Mouse (Mus musculus): ENCODE measurements at regions not wholly inside any gene's neighbourhood (a gene's known extent, or its start where the extent isn't known, plus 50 kb on each side); places are given as distances from the start of the nearest gene placed in this dataset.

DNA sequence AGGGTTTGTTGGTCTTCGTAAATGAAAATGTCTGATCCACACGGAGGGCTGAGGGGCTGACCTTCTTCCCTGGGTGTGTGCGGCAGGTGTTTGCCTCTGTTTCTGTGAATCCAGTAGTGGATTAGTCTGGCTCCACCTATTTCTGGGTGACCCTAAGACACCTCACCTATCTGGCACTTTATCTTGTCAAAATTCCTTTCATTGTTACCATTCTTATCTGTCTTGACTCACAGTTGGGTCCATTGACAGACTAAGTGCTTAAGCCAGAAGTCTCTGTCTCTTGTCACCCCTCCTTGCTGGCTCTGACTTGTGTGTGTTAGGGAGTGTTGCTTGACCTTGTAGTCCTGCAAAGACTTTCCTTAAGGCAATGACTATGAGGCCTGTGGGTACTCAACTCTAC is 178.1 kb downstream of the Gm19410 start:
- Histone ChIP-seq H3K36me3 (no peaks in the 10 kb centered on the region), H3K27ac (no peak overlapping the region), H3K27me3 (no peaks in the 10 kb centered on the region), H3K4me2 (no peak overlapping the region), H3K4me3 (no peak overlapping the region), H3K4me1 (replicated peaks) (peaks cover 5% of the 10 kb centered on the region; the same call in 1 of the 2 replicates), H3K9ac (no peak overlapping the region), H3K9me3 (no peaks in the 10 kb centered on the region)
- no peak for ATAC-seq (ENCODE audit: low FRiP score)
- 90% methylated on average over 3 of the region's 3 CpGs for WGBS

DNA sequence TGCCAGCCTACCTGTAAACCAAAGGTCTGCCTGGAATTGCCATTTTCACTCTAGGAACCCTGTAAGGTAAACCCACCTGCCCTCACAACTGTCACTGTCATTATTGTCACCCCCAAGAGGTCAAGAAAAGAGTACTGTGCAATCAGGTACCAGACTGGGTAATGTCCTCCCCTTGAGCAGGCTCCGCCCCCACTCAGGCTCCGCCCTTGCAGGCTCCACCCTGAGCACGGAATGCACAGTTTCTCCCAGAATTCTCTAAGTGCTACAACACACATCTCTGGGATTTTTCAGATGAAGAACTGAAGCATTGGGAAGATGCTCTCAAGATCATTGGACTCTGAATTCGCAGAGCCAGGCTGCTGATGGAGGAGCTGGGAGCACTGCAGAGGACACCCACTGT is 178.9 kb downstream of the Gm19410 start:
- Histone ChIP-seq H3K9ac (no peak overlapping the region), H3K4me1 (replicated peaks) (peaks cover 5% of the 10 kb centered on the region; the same call in 1 of the 2 replicates), H3K27ac (no peak overlapping the region), H3K4me2 (no peak overlapping the region), H3K27me3 (no peaks in the 10 kb centered on the region), H3K36me3 (no peaks in the 10 kb centered on the region), H3K4me3 (no peak overlapping the region), H3K9me3 (no peaks in the 10 kb centered on the region)
- ATAC-seq (ENCODE audit: low FRiP score), result no peak
- WGBS, result 84% methylated on average over 4 of the region's 4 CpGs

DNA sequence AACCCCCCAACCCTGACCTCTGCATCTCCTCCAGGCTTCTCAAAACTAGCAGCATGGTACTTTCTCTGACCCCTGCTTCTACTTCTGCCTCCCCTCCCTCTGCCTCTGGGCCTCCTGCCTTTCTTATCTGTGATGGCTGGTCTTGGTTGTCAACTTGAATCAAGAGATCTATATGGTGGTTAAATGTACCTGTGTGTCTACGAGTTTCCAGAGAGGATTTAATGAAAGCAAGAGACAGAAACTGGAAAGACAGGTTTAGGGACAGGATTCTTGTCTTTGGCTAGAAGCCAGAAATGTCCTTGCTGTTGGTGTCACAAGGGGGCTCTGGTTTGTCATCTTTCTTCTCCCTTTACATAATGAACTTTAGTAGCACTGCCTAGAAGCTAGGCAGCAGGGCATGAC is 180.9 kb downstream of the Gm19410 start:
- Histone ChIP-seq H3K9ac (no peak overlapping the region), H3K9me3 (no peaks in the 10 kb centered on the region), H3K4me2 (no peak overlapping the region), H3K27me3 (no peaks in the 10 kb centered on the region), H3K27ac (no peak overlapping the region), H3K4me3 (no peak overlapping the region), H3K36me3 (no peaks in the 10 kb centered on the region), H3K4me1 (replicated peaks) (peaks cover 5% of the 10 kb centered on the region; the same call in 1 of the 2 replicates)
- WGBS, result 51% methylated on average over 1 of the region's 1 CpGs
- ATAC-seq (ENCODE audit: low FRiP score), result no peak

DNA sequence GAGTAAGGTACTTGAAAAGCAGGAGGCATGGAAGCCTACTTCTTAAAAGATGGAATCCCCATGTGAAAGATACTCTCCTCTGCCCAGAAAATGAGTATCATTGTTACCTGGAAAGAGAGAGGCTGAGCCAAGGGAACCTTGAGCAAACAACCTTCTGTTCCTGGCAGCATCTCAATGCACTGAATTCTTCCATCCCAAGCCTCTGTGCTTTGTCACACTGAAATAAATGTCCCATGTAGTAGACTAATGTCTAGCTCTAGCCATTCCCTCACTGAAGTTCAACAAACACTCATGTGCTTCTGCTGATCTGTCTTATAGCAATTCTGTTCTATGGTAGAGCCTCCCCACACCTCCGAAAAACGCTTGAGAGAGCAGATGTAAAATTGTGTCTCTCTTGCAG is 182.6 kb downstream of the Gm19410 start:
- H3K4me1 ChIP-seq (replicated peaks), result peaks cover 5% of the 10 kb centered on the region; the same call in 1 of the 2 replicates
- H3K36me3 ChIP-seq, result no peaks in the 10 kb centered on the region
- no peak for ATAC-seq (ENCODE audit: low FRiP score)
- no peaks in the 10 kb centered on the region for H3K27me3 ChIP-seq
- H3K4me3 ChIP-seq, result no peak overlapping the region
- no peak overlapping the region for H3K9ac ChIP-seq
- 92% methylated on average over 2 of the region's 2 CpGs for WGBS
- no peak overlapping the region for H3K27ac ChIP-seq
- H3K4me2 ChIP-seq, result no peak overlapping the region
- H3K9me3 ChIP-seq, result no peaks in the 10 kb centered on the region

DNA sequence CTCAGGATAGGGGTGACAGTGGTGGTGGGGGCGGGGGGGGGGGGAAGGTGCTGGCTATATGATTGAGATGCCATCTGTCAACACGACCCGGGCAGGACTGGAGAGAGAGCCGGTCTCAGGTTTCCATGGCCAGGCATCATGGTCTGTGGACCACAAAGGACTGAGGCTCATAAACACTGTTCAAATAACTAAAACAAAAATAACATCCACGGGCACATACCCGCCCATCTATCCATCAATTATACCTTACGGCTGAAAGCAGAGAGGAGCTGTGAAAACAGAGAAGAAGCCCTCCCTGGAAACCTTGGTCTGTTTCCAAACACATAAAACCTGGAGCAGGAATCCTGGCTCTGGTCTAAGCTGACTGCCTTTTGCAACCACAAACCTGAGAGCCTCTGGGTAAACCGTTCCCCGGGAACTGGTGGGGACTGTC is 183.2 kb downstream of the Gm19410 start:
- Histone ChIP-seq H3K4me3 (no peak overlapping the region), H3K36me3 (no peaks in the 10 kb centered on the region), H3K9me3 (no peaks in the 10 kb centered on the region), H3K27me3 (no peaks in the 10 kb centered on the region), H3K4me1 (replicated peaks) (peaks cover 5% of the 10 kb centered on the region; the same call in 1 of the 2 replicates), H3K27ac (0 out of 2 replicates have a peak overlapping the region, but pooled peaks have one; percentile 8), H3K9ac (no peak overlapping the region), H3K4me2 (no peak overlapping the region)
- peak; percentile 57; the same call in 1 of the 2 replicates for ATAC-seq (ENCODE audit: low FRiP score)
- 53% methylated on average over 9 of the region's 9 CpGs for WGBS

DNA sequence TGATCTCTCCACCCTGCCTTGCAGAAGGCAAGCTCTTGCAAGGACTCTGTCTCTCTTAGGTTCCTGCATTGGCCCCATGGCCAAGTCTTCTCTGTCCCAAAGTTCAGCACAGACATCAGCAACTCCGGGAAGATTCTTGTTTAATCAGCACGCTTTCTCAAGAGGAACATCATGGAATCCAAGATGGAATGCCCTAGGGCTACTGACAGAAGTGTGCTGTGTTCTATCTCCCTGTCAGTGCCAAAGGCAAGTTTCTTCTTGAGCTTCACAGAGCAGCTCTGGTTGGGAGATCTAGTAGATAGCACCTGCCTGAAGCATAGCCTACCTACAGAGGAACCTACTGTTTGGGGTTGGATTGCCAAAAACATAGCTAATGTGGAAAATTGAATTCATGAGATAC is 189.9 kb downstream of the Gm19410 start:
- 91% methylated on average over 2 of the region's 2 CpGs for WGBS
- Histone ChIP-seq H3K4me2 (no peak overlapping the region), H3K4me1 (replicated peaks) (peaks cover 12% of the 10 kb centered on the region), H3K27me3 (no peaks in the 10 kb centered on the region), H3K27ac (no peak overlapping the region), H3K9ac (no peak overlapping the region), H3K9me3 (no peaks in the 10 kb centered on the region), H3K36me3 (no peaks in the 10 kb centered on the region), H3K4me3 (no peak overlapping the region)
- no peak for ATAC-seq (ENCODE audit: low FRiP score)

DNA sequence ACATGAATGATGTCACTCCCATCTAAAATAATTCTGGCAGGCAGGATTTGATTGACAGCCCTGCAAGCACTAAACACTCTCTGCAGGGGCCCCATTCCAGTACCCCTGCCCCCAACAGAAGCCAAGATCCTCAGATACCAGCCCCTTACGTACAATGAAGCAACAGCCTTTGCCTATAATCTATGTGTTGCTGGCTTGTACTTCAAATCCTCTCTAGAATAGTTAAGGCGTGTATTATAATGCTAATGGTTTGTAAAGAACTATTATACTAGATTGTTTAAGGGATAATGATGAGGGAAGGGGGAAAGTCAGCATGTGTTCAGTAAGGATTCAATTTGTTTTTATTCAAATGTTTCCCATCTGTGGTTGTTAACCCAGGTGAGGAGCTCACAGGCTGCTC is 190.7 kb downstream of the Gm19410 start:
- H3K4me1 ChIP-seq (replicated peaks), result peaks cover 13% of the 10 kb centered on the region
- WGBS, result 26% methylated on average over 2 of the region's 2 CpGs
- H3K4me3 ChIP-seq, result no peak overlapping the region
- no peaks in the 10 kb centered on the region for H3K36me3 ChIP-seq
- H3K9ac ChIP-seq, result no peak overlapping the region
- H3K4me2 ChIP-seq, result no peak overlapping the region
- H3K9me3 ChIP-seq, result no peaks in the 10 kb centered on the region
- no peak for ATAC-seq (ENCODE audit: low FRiP score)
- no peak overlapping the region for H3K27ac ChIP-seq
- H3K27me3 ChIP-seq, result no peaks in the 10 kb centered on the region

DNA sequence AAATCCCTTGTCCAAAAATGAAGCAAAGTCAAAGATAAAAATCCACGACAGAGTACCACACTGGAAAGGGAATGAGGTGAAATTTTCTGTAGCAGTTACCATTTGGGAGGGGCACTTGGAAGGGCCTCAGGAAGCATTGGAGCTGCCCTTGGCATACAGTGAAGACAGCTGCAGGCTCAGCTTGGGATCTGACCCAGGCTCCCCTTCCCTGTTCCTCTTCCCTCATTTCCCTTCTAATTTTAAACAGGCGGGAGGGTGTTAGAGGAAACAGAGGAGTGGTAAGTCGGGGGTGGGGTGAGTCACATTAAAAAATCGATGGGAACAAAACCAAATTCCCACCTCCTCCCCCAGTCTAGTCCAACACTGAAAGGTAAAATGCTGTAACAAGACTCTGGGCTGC is 193.6 kb downstream of the Gm19410 start:
- Histone ChIP-seq H3K4me1 (replicated peaks) (peaks cover 21% of the 10 kb centered on the region), H3K27ac (no peak overlapping the region), H3K9ac (no peak overlapping the region), H3K4me2 (no peak overlapping the region), H3K4me3 (no peak overlapping the region), H3K36me3 (no peaks in the 10 kb centered on the region), H3K9me3 (no peaks in the 10 kb centered on the region), H3K27me3 (no peaks in the 10 kb centered on the region)
- no peak for ATAC-seq (ENCODE audit: low FRiP score)
- WGBS, result 67% methylated on average over 4 of the region's 4 CpGs

DNA sequence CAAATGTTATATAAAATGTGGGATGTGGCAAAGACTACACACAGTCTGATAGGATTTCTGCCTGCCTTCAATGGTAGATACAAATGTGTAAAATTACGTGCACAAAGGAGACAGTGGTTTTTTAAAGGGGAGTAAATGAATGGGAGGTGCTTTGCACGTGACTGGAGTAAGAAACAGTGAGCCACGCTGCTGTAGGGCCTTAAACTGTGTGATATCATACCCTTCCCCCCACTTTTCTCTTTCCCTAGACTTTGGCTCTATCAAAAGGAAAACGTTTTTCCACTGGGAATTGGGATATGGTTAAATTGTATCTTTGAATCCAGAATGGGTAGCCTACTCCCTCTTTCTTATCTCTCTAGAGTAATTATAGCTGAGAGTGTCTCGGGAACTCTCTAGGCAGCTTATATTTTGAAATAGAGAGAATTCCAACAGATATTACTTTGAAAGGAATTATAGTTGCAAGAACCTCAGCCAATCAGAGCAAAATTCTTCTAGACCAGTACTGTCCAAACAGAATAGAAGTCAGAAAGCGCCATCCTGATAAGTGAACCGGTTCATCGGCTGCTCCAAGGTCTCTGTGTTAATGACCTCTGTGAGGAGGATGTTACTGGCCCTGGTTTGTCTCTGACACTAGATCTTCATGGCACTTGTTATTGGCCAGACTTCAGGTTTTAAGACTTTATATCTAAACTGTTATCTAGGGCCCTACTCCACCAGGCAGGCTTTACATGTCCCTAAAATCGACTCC is 195.5 kb downstream of the Gm19410 start:
- H3K27ac ChIP-seq, result peak overlapping the region; percentile 19; the same call in 1 of the 2 replicates
- H3K9me3 ChIP-seq, result no peaks in the 10 kb centered on the region
- ATAC-seq (ENCODE audit: low FRiP score), result 0 out of 2 replicates have a peak, but pooled peaks have one; percentile 39
- H3K27me3 ChIP-seq, result no peaks in the 10 kb centered on the region
- no peak overlapping the region for H3K4me3 ChIP-seq
- H3K36me3 ChIP-seq, result no peaks in the 10 kb centered on the region
- H3K4me2 ChIP-seq, result no peak overlapping the region
- WGBS, result 69% methylated on average over 9 of the region's 9 CpGs
- H3K4me1 ChIP-seq (replicated peaks), result peaks cover 21% of the 10 kb centered on the region
- no peak overlapping the region for H3K9ac ChIP-seq

DNA sequence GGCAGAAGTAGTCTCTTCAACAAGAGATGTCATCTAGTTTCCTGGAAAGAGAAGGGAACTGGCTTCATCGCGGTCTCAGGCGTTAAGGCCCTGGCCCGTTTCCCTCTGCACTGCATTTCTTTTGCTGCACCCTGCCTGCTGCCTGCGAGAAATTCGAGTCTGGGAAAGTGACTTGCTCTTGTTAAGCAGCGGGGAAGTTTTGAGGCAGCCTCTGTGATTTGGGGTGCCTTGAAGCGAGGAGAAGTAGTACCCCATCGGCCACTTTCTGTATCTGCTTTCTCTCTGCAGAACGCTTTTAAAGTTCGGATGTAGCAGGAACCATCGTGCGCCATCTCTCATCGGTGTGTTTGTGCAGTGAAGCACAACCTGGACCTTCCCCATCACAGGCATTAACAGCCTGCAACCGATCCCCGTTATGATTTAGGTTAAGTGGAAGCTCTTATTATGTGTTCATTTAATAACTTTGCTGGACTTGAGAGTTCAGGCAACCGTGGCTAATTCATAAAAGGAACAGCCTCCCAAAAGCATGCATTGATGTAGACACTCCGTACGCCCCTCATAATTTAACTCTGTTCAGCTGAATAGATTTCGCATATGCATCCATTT is 196.1 kb downstream of the Gm19410 start:
- 54% methylated on average over 20 of the region's 20 CpGs for WGBS
- no peak overlapping the region for H3K9ac ChIP-seq
- H3K27ac ChIP-seq, result peak overlapping the region; percentile 19; the same call in 1 of the 2 replicates
- no peak overlapping the region for H3K4me2 ChIP-seq
- no peaks in the 10 kb centered on the region for H3K27me3 ChIP-seq
- H3K36me3 ChIP-seq, result no peaks in the 10 kb centered on the region
- no peaks in the 10 kb centered on the region for H3K9me3 ChIP-seq
- H3K4me3 ChIP-seq, result no peak overlapping the region
- no peak for ATAC-seq (ENCODE audit: low FRiP score)
- peaks cover 14% of the 10 kb centered on the region for H3K4me1 ChIP-seq (replicated peaks)

DNA sequence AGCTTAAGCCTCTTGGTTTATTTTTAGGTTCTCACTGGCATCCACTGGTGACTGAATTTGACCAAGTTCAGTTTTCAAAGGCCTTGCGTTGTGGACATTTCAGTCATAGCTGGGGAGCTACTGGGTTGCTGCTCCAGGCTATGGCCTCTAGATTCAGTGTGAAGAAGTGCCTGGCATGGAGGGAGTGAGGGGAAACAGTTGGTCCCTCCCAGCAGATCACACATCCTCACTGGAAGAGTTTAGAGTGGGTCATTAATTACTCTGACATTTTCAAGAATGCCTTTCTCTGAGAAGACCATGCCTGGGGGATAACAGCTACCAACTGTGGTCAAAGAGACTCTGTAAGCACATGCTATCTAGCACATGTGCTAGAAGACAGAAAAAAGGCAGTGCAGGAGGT is 199.3 kb downstream of the Gm19410 start:
- Histone ChIP-seq H3K4me2 (no peak overlapping the region), H3K9ac (no peak overlapping the region), H3K27ac (no peak overlapping the region), H3K36me3 (no peaks in the 10 kb centered on the region), H3K4me1 (replicated peaks) (peaks cover 10% of the 10 kb centered on the region), H3K27me3 (no peaks in the 10 kb centered on the region), H3K4me3 (no peak overlapping the region), H3K9me3 (no peaks in the 10 kb centered on the region)
- 43% methylated on average over 1 of the region's 1 CpGs for WGBS
- ATAC-seq (ENCODE audit: low FRiP score), result no peak

DNA sequence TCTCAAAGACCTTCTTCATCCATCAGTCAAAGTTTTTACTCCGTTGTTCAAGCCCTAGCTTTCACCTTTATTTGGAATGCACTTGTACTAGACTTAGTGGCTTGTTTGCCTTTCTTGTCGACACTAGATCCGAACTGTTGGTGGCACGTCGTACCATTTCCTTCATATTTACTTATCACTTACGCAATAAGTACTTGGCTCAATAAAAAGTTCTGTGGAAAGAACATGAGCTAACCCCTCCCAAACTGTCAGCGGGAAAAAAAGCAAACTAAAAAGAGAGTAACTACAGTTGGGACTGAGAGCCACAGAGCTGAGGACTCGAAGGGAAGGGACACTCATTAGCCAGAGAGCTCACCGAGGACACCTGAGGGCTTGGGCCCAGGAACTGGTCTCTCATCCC is 202.8 kb downstream of the Gm19410 start:
- Histone ChIP-seq H3K9me3 (no peaks in the 10 kb centered on the region), H3K4me3 (no peak overlapping the region), H3K36me3 (no peaks in the 10 kb centered on the region), H3K27ac (no peak overlapping the region), H3K4me2 (no peak overlapping the region), H3K27me3 (no peaks in the 10 kb centered on the region), H3K9ac (no peak overlapping the region), H3K4me1 (replicated peaks) (no peaks in the 10 kb centered on the region)
- 89% methylated on average over 9 of the region's 9 CpGs for WGBS
- ATAC-seq (ENCODE audit: low FRiP score), result no peak

DNA sequence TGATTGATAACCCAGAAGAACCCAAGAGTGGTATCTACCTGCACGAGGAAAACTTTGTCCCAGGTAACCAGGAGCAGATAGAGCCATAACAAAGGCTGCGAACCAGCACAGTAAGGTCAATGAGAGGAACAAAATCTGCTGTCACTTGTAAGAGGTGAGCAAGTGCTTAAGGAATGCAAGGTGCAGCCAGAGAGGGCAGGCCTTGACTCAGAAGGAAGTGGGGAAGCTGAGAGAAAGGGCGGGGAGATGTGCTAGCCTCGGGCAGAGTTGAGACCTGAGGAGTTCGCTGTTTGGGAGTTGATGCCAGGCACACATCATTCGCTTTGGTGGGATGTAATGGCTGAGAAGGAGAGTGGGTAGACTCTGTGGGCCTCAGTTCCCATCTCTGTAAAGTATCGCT is 205.5 kb downstream of the Gm19410 start:
- Histone ChIP-seq H3K9ac (no peak overlapping the region), H3K27me3 (no peaks in the 10 kb centered on the region), H3K4me2 (no peak overlapping the region), H3K4me3 (no peak overlapping the region), H3K36me3 (no peaks in the 10 kb centered on the region), H3K4me1 (replicated peaks) (no peaks in the 10 kb centered on the region; the same call in 1 of the 2 replicates), H3K9me3 (no peaks in the 10 kb centered on the region), H3K27ac (no peak overlapping the region)
- 89% methylated on average over 7 of the region's 7 CpGs for WGBS
- ATAC-seq (ENCODE audit: low FRiP score), result no peak

Data from hindbrain, embryonic 13.5 days (tissue).